Mouse (Mus musculus): Measurements from ENCODE around the gene Tnfsf4. TPM values are rescaled to one million over a fixed set of nuclear protein-coding genes. Genes with fewer than 3 reads are reported as not detected.

The Tnfsf4 gene
- total and polyA plus RNA-seq, 2 experiments: not detected

GRCm38 (mm10) chr1:161427057-161427311, 31.8 kb downstream of the Tnfsf4 start:
- no peak overlapping the region for H3K4me3 ChIP-seq (ENCODE audit: insufficient read depth, low read depth, low read length)
- no peaks in the 10 kb centered on the region for H3K4me1 ChIP-seq (ENCODE audit: control insufficient read depth, insufficient read depth, low read length)
- no peak for DNase-seq (ENCODE audit: extremely low read depth, low read depth, low spot score)
- H3K9ac ChIP-seq (ENCODE audit: low read depth, low read length): no peak overlapping the region
- H3K79me2 ChIP-seq (ENCODE audit: control insufficient read depth, insufficient read depth, low read length): no peaks in the 10 kb centered on the region
- H3K27me3 ChIP-seq (ENCODE audit: control insufficient read depth, insufficient read depth, low read length): no peaks in the 10 kb centered on the region
- no peaks in the 10 kb centered on the region for H3K36me3 ChIP-seq (ENCODE audit: control insufficient read depth, insufficient read depth, low read length)
- WGBS: 89% methylated on average over 1 of the region's 1 CpGs
- TF ChIP-seq CTCF (IDR thresholded peaks at IDR 0.05; ENCODE audit: low read depth, low read length) (no peak), POLR2A (IDR thresholded peaks at IDR 0.05; ENCODE audit: extremely low read depth, insufficient read depth, low read length) (no peak)
- H3K27ac ChIP-seq (replicated peaks; ENCODE audit: insufficient read depth, low read depth, low read length): no peak overlapping the region

DNA sequence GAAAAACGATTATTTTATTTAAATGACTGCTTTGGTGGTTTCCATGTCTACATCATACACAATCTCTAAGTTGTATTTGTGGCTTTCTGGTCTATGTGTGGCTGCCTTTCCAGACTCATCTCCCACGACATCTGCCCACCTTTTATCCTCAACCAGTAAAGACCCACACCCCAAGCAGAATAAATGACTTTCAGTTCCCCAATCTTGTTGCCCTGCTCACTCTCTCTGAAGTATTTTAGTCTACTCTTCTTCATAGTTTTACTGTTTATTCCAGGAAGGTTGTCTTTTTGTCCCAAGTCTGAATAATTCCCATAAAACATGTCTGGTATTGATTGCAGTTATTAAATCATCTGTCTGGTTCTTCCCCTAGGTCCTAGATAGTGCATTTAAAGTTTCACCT, 40.6 kb downstream of the Tnfsf4 start:
- H3K4me3 ChIP-seq (ENCODE audit: insufficient read depth, low read depth, low read length): no peak overlapping the region
- no peaks in the 10 kb centered on the region for H3K79me2 ChIP-seq (ENCODE audit: control insufficient read depth, insufficient read depth, low read length)
- no peaks in the 10 kb centered on the region for H3K36me3 ChIP-seq (ENCODE audit: control insufficient read depth, insufficient read depth, low read length)
- no peak overlapping the region for H3K27ac ChIP-seq (replicated peaks; ENCODE audit: insufficient read depth, low read depth, low read length)
- DNase-seq (ENCODE audit: extremely low read depth, low read depth, low spot score): no peak
- no peaks in the 10 kb centered on the region for H3K4me1 ChIP-seq (ENCODE audit: control insufficient read depth, insufficient read depth, low read length)
- H3K9ac ChIP-seq (ENCODE audit: low read depth, low read length): no peak overlapping the region
- H3K27me3 ChIP-seq (ENCODE audit: control insufficient read depth, insufficient read depth, low read length): no peaks in the 10 kb centered on the region
- 71% methylated on average over 2 of the region's 2 CpGs for WGBS
- TF ChIP-seq POLR2A (IDR thresholded peaks at IDR 0.05; ENCODE audit: extremely low read depth, insufficient read depth, low read length) (no peak), CTCF (IDR thresholded peaks at IDR 0.05; ENCODE audit: low read depth, low read length) (no peak)

GRCm38 (mm10) chr1:161436503-161436902, 41.3 kb downstream of the Tnfsf4 start:
- TF ChIP-seq POLR2A (IDR thresholded peaks at IDR 0.05; ENCODE audit: extremely low read depth, insufficient read depth, low read length): no peak
- no peak for TF ChIP-seq CTCF (IDR thresholded peaks at IDR 0.05; ENCODE audit: low read depth, low read length)
- no peak overlapping the region for H3K9ac ChIP-seq (ENCODE audit: low read depth, low read length)
- no peak overlapping the region for H3K27ac ChIP-seq (replicated peaks; ENCODE audit: insufficient read depth, low read depth, low read length)
- no peaks in the 10 kb centered on the region for H3K4me1 ChIP-seq (ENCODE audit: control insufficient read depth, insufficient read depth, low read length)
- no peaks in the 10 kb centered on the region for H3K79me2 ChIP-seq (ENCODE audit: control insufficient read depth, insufficient read depth, low read length)
- no peak for DNase-seq (ENCODE audit: extremely low read depth, low read depth, low spot score)
- H3K4me3 ChIP-seq (ENCODE audit: insufficient read depth, low read depth, low read length): no peak overlapping the region
- H3K36me3 ChIP-seq (ENCODE audit: control insufficient read depth, insufficient read depth, low read length): no peaks in the 10 kb centered on the region
- no peaks in the 10 kb centered on the region for H3K27me3 ChIP-seq (ENCODE audit: control insufficient read depth, insufficient read depth, low read length)
- WGBS: 74% methylated on average over 6 of the region's 6 CpGs

GRCm38 (mm10) chr1:161444858-161445257, 49.6 kb downstream of the Tnfsf4 start:
- Histone ChIP-seq H3K27ac (replicated peaks; ENCODE audit: insufficient read depth, low read depth, low read length) (no peak overlapping the region), H3K79me2 (ENCODE audit: control insufficient read depth, insufficient read depth, low read length) (no peaks in the 10 kb centered on the region), H3K4me1 (ENCODE audit: control insufficient read depth, insufficient read depth, low read length) (no peaks in the 10 kb centered on the region), H3K4me3 (ENCODE audit: insufficient read depth, low read depth, low read length) (no peak overlapping the region), H3K36me3 (ENCODE audit: control insufficient read depth, insufficient read depth, low read length) (no peaks in the 10 kb centered on the region), H3K27me3 (ENCODE audit: control insufficient read depth, insufficient read depth, low read length) (no peaks in the 10 kb centered on the region), H3K9ac (ENCODE audit: low read depth, low read length) (no peak overlapping the region)
- no peak for DNase-seq (ENCODE audit: extremely low read depth, low read depth, low spot score)
- 69% methylated on average over 7 of the region's 7 CpGs for WGBS
- no peak for TF ChIP-seq POLR2A (IDR thresholded peaks at IDR 0.05; ENCODE audit: extremely low read depth, insufficient read depth, low read length)
- no peak for TF ChIP-seq CTCF (IDR thresholded peaks at IDR 0.05; ENCODE audit: low read depth, low read length)

GRCm38 (mm10) chr1:161451683-161452245, 56.6 kb downstream of the Tnfsf4 start:
- no peaks in the 10 kb centered on the region for H3K36me3 ChIP-seq (ENCODE audit: control insufficient read depth, insufficient read depth, low read length)
- TF ChIP-seq POLR2A (IDR thresholded peaks at IDR 0.05; ENCODE audit: extremely low read depth, insufficient read depth, low read length): no peak
- TF ChIP-seq CTCF (IDR thresholded peaks at IDR 0.05; ENCODE audit: low read depth, low read length): no peak
- WGBS: 24% methylated on average over 3 of the region's 3 CpGs
- H3K4me3 ChIP-seq (ENCODE audit: insufficient read depth, low read depth, low read length): no peak overlapping the region
- no peak for DNase-seq (ENCODE audit: extremely low read depth, low read depth, low spot score)
- no peak overlapping the region for H3K9ac ChIP-seq (ENCODE audit: low read depth, low read length)
- H3K27ac ChIP-seq (replicated peaks; ENCODE audit: insufficient read depth, low read depth, low read length): no peak overlapping the region
- H3K4me1 ChIP-seq (ENCODE audit: control insufficient read depth, insufficient read depth, low read length): no peaks in the 10 kb centered on the region
- no peaks in the 10 kb centered on the region for H3K79me2 ChIP-seq (ENCODE audit: control insufficient read depth, insufficient read depth, low read length)
- no peaks in the 10 kb centered on the region for H3K27me3 ChIP-seq (ENCODE audit: control insufficient read depth, insufficient read depth, low read length)

DNA sequence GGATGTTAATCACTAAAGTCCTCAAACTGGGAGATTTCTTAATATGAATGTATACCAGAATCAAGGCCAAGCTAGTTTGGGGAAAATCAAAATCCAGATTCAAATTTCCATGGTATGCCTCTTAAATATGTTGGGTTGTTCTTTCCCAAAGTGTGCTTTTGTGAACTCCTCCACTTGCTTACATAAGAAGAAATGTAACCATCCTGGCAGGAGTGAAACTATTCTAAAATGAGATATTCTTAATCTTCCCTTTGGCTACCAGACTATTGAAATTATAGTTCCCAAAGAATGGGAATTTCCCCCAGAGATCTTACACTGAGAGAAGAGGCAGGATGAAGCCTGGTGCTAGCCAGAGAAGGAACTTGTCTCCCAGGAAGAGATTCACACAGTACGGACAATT, 57.0 kb downstream of the Tnfsf4 start:
- H3K4me3 ChIP-seq (ENCODE audit: insufficient read depth, low read depth, low read length): no peak overlapping the region
- H3K27ac ChIP-seq (replicated peaks; ENCODE audit: insufficient read depth, low read depth, low read length): no peak overlapping the region
- DNase-seq (ENCODE audit: extremely low read depth, low read depth, low spot score): no peak
- TF ChIP-seq POLR2A (IDR thresholded peaks at IDR 0.05; ENCODE audit: extremely low read depth, insufficient read depth, low read length) (no peak), CTCF (IDR thresholded peaks at IDR 0.05; ENCODE audit: low read depth, low read length) (no peak)
- H3K36me3 ChIP-seq (ENCODE audit: control insufficient read depth, insufficient read depth, low read length): no peaks in the 10 kb centered on the region
- H3K27me3 ChIP-seq (ENCODE audit: control insufficient read depth, insufficient read depth, low read length): no peaks in the 10 kb centered on the region
- no peak overlapping the region for H3K9ac ChIP-seq (ENCODE audit: low read depth, low read length)
- no peaks in the 10 kb centered on the region for H3K4me1 ChIP-seq (ENCODE audit: control insufficient read depth, insufficient read depth, low read length)
- no peaks in the 10 kb centered on the region for H3K79me2 ChIP-seq (ENCODE audit: control insufficient read depth, insufficient read depth, low read length)
- 97% methylated on average over 1 of the region's 1 CpGs for WGBS

All from liver, adult 2 months (tissue).